ENCODE assay signal across 9 mouse cellular contexts in genomic region chr7:30619202-30619601, GRCm38 (mm10). TPM values are rescaled to one million over a fixed set of nuclear protein-coding genes. Genes with fewer than 3 reads are reported as not detected.
A peak's percentile ranks its signal among the peaks of the same experiment; 100 is the strongest.
DNase-seq lines count a peak whose midpoint lies in the region; ATAC-seq and TF ChIP-seq lines count a peak whose summit lies in the region.
"Had no signal": no experiment of that assay in that cellular context is flagged by ENCODE, and none has a peak within 500 bp of the region (broad histone marks: within the 10 kb centered on the region; RNA-seq: fewer than 3 reads in every experiment).

No protein-coding gene starts in this region.

- H3K36me3 ChIP-seq in midbrain, embryonic 14.5 days (ENCODE audit: control insufficient read depth, insufficient read depth, low read length): peaks cover 78% of the 10 kb centered on the region
- peaks cover 56% of the 10 kb centered on the region for H3K36me3 ChIP-seq in midbrain, embryonic 15.5 days (replicated peaks)
- H3K36me3 ChIP-seq in embryonic facial prominence, embryonic 10.5 days (replicated peaks): peaks cover 91% of the 10 kb centered on the region
- H3K36me3 ChIP-seq in stomach, postnatal 0 days (ENCODE audit: control insufficient read depth, insufficient read depth, low read length): peaks cover 4% of the 10 kb centered on the region
- peaks cover 81% of the 10 kb centered on the region for H3K36me3 ChIP-seq in heart, embryonic 10.5 days

- no peaks in the 10 kb centered on the region for H3K27me3 ChIP-seq in midbrain, embryonic 14.5 days (ENCODE audit: control insufficient read depth, insufficient read depth, low read length)
- H3K27me3 ChIP-seq in midbrain, embryonic 15.5 days (replicated peaks): no peaks in the 10 kb centered on the region
- no peaks in the 10 kb centered on the region for H3K27me3 ChIP-seq in embryonic facial prominence, embryonic 10.5 days (replicated peaks; ENCODE audit: low read depth, poor library complexity, severe bottlenecking)
- H3K27me3 ChIP-seq in stomach, postnatal 0 days (ENCODE audit: control insufficient read depth, insufficient read depth, low read length): no peaks in the 10 kb centered on the region
- no peaks in the 10 kb centered on the region for H3K27me3 ChIP-seq in heart, embryonic 10.5 days (ENCODE audit: insufficient read depth, poor library complexity, severe bottlenecking)

- H3K27ac ChIP-seq in midbrain, embryonic 14.5 days (replicated peaks; ENCODE audit: low read depth, low read length): no peak overlapping the region
- no peak overlapping the region for H3K27ac ChIP-seq in midbrain, embryonic 15.5 days
- no peak overlapping the region for H3K27ac ChIP-seq in embryonic facial prominence, embryonic 10.5 days (replicated peaks)
- H3K27ac ChIP-seq in stomach, postnatal 0 days (replicated peaks): no peak overlapping the region
- H3K27ac ChIP-seq in heart, embryonic 10.5 days: no peak overlapping the region

- H3K9ac ChIP-seq in midbrain, embryonic 14.5 days (replicated peaks; ENCODE audit: low read length): no peak overlapping the region
- no peak overlapping the region for H3K9ac ChIP-seq in midbrain, embryonic 15.5 days
- no peak overlapping the region for H3K9ac ChIP-seq in stomach, postnatal 0 days (ENCODE audit: low read length)

- no peak overlapping the region for H3K4me2 ChIP-seq in midbrain, embryonic 14.5 days (ENCODE audit: low read length)
- no peak overlapping the region for H3K4me2 ChIP-seq in midbrain, embryonic 15.5 days
- H3K4me2 ChIP-seq in stomach, postnatal 0 days (replicated peaks; ENCODE audit: low read depth): no peak overlapping the region

- peak; percentile 39 for DNase-seq in embryo, embryonic 10.5 days (ENCODE audit: low spot score)
- no peak for DNase-seq in embryo, embryonic 9.5 days (ENCODE audit: extremely low spot score)
- DNase-seq in midbrain, embryonic 14.5 days: peak; percentile 21
- peak; percentile 40 for DNase-seq in embryonic facial prominence, embryonic 10.5 days (ENCODE audit: low spot score)
- no peak for DNase-seq in stomach, postnatal 0 days (ENCODE audit: low spot score)
- no peak for DNase-seq in left cerebral cortex, adult 8-10 months (ENCODE audit: low spot score in 2 of 2)
- DNase-seq in heart, embryonic 10.5 days (ENCODE audit: low spot score): no peak

- TF ChIP-seq EP300 in stomach, postnatal 0 days (optimal IDR thresholded peaks at IDR 0.05): no peak

- H3K9me3 ChIP-seq in midbrain, embryonic 14.5 days (ENCODE audit: control insufficient read depth, low read length): no peaks in the 10 kb centered on the region
- H3K9me3 ChIP-seq in midbrain, embryonic 15.5 days: no peaks in the 10 kb centered on the region
- 0 out of 2 replicates have a peak, but pooled peaks cover 2% of the 10 kb centered on the region for H3K9me3 ChIP-seq in embryonic facial prominence, embryonic 10.5 days
- no peaks in the 10 kb centered on the region for H3K9me3 ChIP-seq in stomach, postnatal 0 days (ENCODE audit: control insufficient read depth, low read length)
- no peaks in the 10 kb centered on the region for H3K9me3 ChIP-seq in heart, embryonic 10.5 days

- H3K4me3 ChIP-seq in midbrain, embryonic 14.5 days (replicated peaks; ENCODE audit: low read depth, low read length): no peak overlapping the region
- no peak overlapping the region for H3K4me3 ChIP-seq in midbrain, embryonic 15.5 days
- H3K4me3 ChIP-seq in embryonic facial prominence, embryonic 10.5 days: no peak overlapping the region
- H3K4me3 ChIP-seq in stomach, postnatal 0 days (ENCODE audit: low read depth, low read length): no peak overlapping the region
- H3K4me3 ChIP-seq in heart, embryonic 10.5 days: no peak overlapping the region

- ATAC-seq in midbrain, embryonic 14.5 days (ENCODE audit: low FRiP score, low TSS enrichment): no peak
- no peak for ATAC-seq in midbrain, embryonic 15.5 days (replicated peaks)
- ATAC-seq in stomach, postnatal 0 days (ENCODE audit: low FRiP score, low TSS enrichment): no peak

- WGBS in midbrain, embryonic 14.5 days: 94% methylated on average over 3 of the region's 3 CpGs
- 93% methylated on average over 3 of the region's 3 CpGs for WGBS in midbrain, embryonic 15.5 days
- WGBS in embryonic facial prominence, embryonic 10.5 days: 91% methylated on average over 3 of the region's 3 CpGs
- 85% methylated on average over 3 of the region's 3 CpGs for WGBS in stomach, postnatal 0 days
- WGBS in heart, embryonic 10.5 days: 83% methylated on average over 3 of the region's 3 CpGs

- peak; percentile 67 for TF ChIP-seq CTCF in stomach, postnatal 0 days (IDR thresholded peaks at IDR 0.05; ENCODE audit: low read depth)

- no peaks in the 10 kb centered on the region for H3K4me1 ChIP-seq in midbrain, embryonic 14.5 days (ENCODE audit: control insufficient read depth, insufficient read depth, low read length)
- H3K4me1 ChIP-seq in midbrain, embryonic 15.5 days: peaks cover under 1% of the 10 kb centered on the region; the same call in 1 of the 2 replicates
- H3K4me1 ChIP-seq in embryonic facial prominence, embryonic 10.5 days: no peaks in the 10 kb centered on the region
- no peaks in the 10 kb centered on the region for H3K4me1 ChIP-seq in stomach, postnatal 0 days (replicated peaks; ENCODE audit: control insufficient read depth, insufficient read depth)
- H3K4me1 ChIP-seq in heart, embryonic 10.5 days: peaks cover 11% of the 10 kb centered on the region

RNA-seq across cellular contexts. Expression of gene Upk1a, which starts 6.6 kb away (rescaled TPM):
- 0.15 and 0.20 TPM in 2 replicates for polyA plus RNA-seq in midbrain, embryonic 14.5 days (2014; fragmentation: Nextera tagmentation; extraction: Ambion mirVana)
- polyA plus RNA-seq in midbrain, embryonic 15.5 days (2015; fragmentation: Nextera tagmentation; extraction: Ambion mirVana): 0.51 and 0.58 TPM in 2 replicates
- polyA plus RNA-seq in embryonic facial prominence, embryonic 10.5 days (2016; fragmentation: Nextera tagmentation; extraction: Ambion mirVana): 0.54 and 1.0 TPM in 2 replicates
- 0.71 and 0.92 TPM in 2 replicates for polyA plus RNA-seq in stomach, postnatal 0 days (2015; fragmentation: Nextera tagmentation; extraction: Ambion mirVana)
- total RNA-seq in left cerebral cortex, adult 8-10 months (2022): under 1 TPM in 3 of 4 experiments, not detected in 1; 0.23 to 0.51 (median 0.35) TPM
- 1.8 and 2.7 TPM in 2 replicates for polyA plus RNA-seq in heart, embryonic 10.5 days (2016; fragmentation: Nextera tagmentation; extraction: Ambion mirVana)

RNA-seq across cellular contexts. Expression of gene Cox6b1, which starts 6.7 kb away (rescaled TPM):
- polyA plus RNA-seq in midbrain, embryonic 14.5 days (2014; fragmentation: Nextera tagmentation; extraction: Ambion mirVana): 999 and 1,303 TPM in 2 replicates
- polyA plus RNA-seq in midbrain, embryonic 15.5 days (2015; fragmentation: Nextera tagmentation; extraction: Ambion mirVana): 1,061 and 1,083 TPM in 2 replicates
- polyA plus RNA-seq in embryonic facial prominence, embryonic 10.5 days (2016; fragmentation: Nextera tagmentation; extraction: Ambion mirVana): 776 and 799 TPM in 2 replicates
- polyA plus RNA-seq in stomach, postnatal 0 days (2015; fragmentation: Nextera tagmentation; extraction: Ambion mirVana): 1,340 and 1,422 TPM in 2 replicates
- total RNA-seq in left cerebral cortex, adult 8-10 months (2022): 100 to 1,000 TPM; 641 to 753 (median 694) TPM
- polyA plus RNA-seq in heart, embryonic 10.5 days (2016; fragmentation: Nextera tagmentation; extraction: Ambion mirVana): 1,107 and 1,574 TPM in 2 replicates

RNA-seq across cellular contexts. Expression of gene Etv2, which starts 16.4 kb away (rescaled TPM):
- not detected in 2 replicates for polyA plus RNA-seq in midbrain, embryonic 14.5 days (2014; fragmentation: Nextera tagmentation; extraction: Ambion mirVana)
- not detected in 2 replicates for polyA plus RNA-seq in midbrain, embryonic 15.5 days (2015; fragmentation: Nextera tagmentation; extraction: Ambion mirVana)
- polyA plus RNA-seq in embryonic facial prominence, embryonic 10.5 days (2016; fragmentation: Nextera tagmentation; extraction: Ambion mirVana): 0.47 and 0.87 TPM in 2 replicates
- polyA plus RNA-seq in stomach, postnatal 0 days (2015; fragmentation: Nextera tagmentation; extraction: Ambion mirVana): not detected in 2 replicates
- not detected for total RNA-seq in left cerebral cortex, adult 8-10 months (2022)
- polyA plus RNA-seq in heart, embryonic 10.5 days (2016; fragmentation: Nextera tagmentation; extraction: Ambion mirVana): 5.5 and 5.9 TPM in 2 replicates
- total RNA-seq: heart, postnatal 36 days had no signal

RNA-seq across cellular contexts. Expression of gene Zbtb32, which starts 20.5 kb away (rescaled TPM):
- polyA plus RNA-seq in midbrain, embryonic 14.5 days (2014; fragmentation: Nextera tagmentation; extraction: Ambion mirVana): 0.34 and 0.47 TPM in 2 replicates
- polyA plus RNA-seq in midbrain, embryonic 15.5 days (2015; fragmentation: Nextera tagmentation; extraction: Ambion mirVana): 0.36 and 0.41 TPM in 2 replicates
- polyA plus RNA-seq in embryonic facial prominence, embryonic 10.5 days (2016; fragmentation: Nextera tagmentation; extraction: Ambion mirVana): 0.41 TPM in 1 of 2 replicates, not detected in the other
- polyA plus RNA-seq in stomach, postnatal 0 days (2015; fragmentation: Nextera tagmentation; extraction: Ambion mirVana): 1.6 and 1.8 TPM in 2 replicates
- total RNA-seq in left cerebral cortex, adult 8-10 months (2022): not detected
- polyA plus RNA-seq in heart, embryonic 10.5 days (2016; fragmentation: Nextera tagmentation; extraction: Ambion mirVana): 0.19 and 0.27 TPM in 2 replicates
- total RNA-seq: heart, postnatal 36 days had no signal

RNA-seq across cellular contexts. Expression of gene Kmt2b, which starts 30.7 kb away (rescaled TPM):
- 13.1 and 15.4 TPM in 2 replicates for polyA plus RNA-seq in midbrain, embryonic 14.5 days (2014; fragmentation: Nextera tagmentation; extraction: Ambion mirVana)
- 12.1 and 12.3 TPM in 2 replicates for polyA plus RNA-seq in midbrain, embryonic 15.5 days (2015; fragmentation: Nextera tagmentation; extraction: Ambion mirVana)
- polyA plus RNA-seq in embryonic facial prominence, embryonic 10.5 days (2016; fragmentation: Nextera tagmentation; extraction: Ambion mirVana): 8.9 and 10.2 TPM in 2 replicates
- polyA plus RNA-seq in stomach, postnatal 0 days (2015; fragmentation: Nextera tagmentation; extraction: Ambion mirVana): 3.3 and 3.7 TPM in 2 replicates
- total RNA-seq in left cerebral cortex, adult 8-10 months (2022): 10 to 100 TPM; 43.7 to 52.9 (median 47.6) TPM
- polyA plus RNA-seq in heart, embryonic 10.5 days (2016; fragmentation: Nextera tagmentation; extraction: Ambion mirVana): 5.6 and 8.3 TPM in 2 replicates

Comparison
In these comparisons a context has a peak if more than half of its experiments do, and no peak if none do; other contexts are left out.
1. DNase-seq: peak in embryo, embryonic 10.5 days (single experiment), midbrain, embryonic 14.5 days (single experiment) and embryonic facial prominence, embryonic 10.5 days (single experiment); none in embryo, embryonic 9.5 days (single experiment), stomach, postnatal 0 days (single experiment), left cerebral cortex, adult 8-10 months (0 of 2) and heart, embryonic 10.5 days (single experiment).